Mouse (Mus musculus) MEL (cell line): ENCODE data around the gene Sgsm1. TPM values are rescaled to one million over a fixed set of nuclear protein-coding genes. Genes with fewer than 3 reads are reported as not detected.

Experiments used
- DNase-seq: peaks from one replicate; pipeline ENCODE4 v3.0.0; 2011; ENCODE audit warnings: low read depth, low spot score
- H3K27ac ChIP-seq: 2 replicates; pipeline ENCODE4 v1.5.1; 2012; ENCODE audit warnings: low read depth, mild to moderate bottlenecking, control low read depth, low read length, moderate library complexity; ENCODE audit not compliant: control insufficient read depth
- H3K27me3 ChIP-seq, 2 experiments: fragments of 150-350 bp in 1 of 2; sonication (generic) in 1 of 2; 2 replicates each; pipeline ENCODE4 v1.6.1; 2012; ENCODE audit warnings: low read length in 2 of 2, mild to moderate bottlenecking in 2 of 2, improper control_type of control experiment in 1 of 2, moderate library complexity in 1 of 2; ENCODE audit not compliant: insufficient read depth in 2 of 2, control insufficient read depth in 1 of 2
- H3K36me3 ChIP-seq, 2 experiments: 2 replicates each; pipeline ENCODE4 v1.6.1; 2012 to 2014; ENCODE audit warnings: low read length in 2 of 2, improper control_type of control experiment in 1 of 2, inconsistent platforms in 1 of 2, mild to moderate bottlenecking in 1 of 2; ENCODE audit not compliant: insufficient read depth in 2 of 2, control insufficient read depth in 1 of 2
- H3K4me1 ChIP-seq, 2 experiments: fragments of 150-350 bp in 1 of 2; sonication (generic) in 1 of 2; 2 replicates each; pipeline ENCODE4 v1.6.1; 2012; ENCODE audit warnings: low read length in 2 of 2, improper control_type of control experiment in 1 of 2, mild to moderate bottlenecking in 1 of 2; ENCODE audit not compliant: insufficient read depth in 2 of 2, control insufficient read depth in 1 of 2
- H3K4me3 ChIP-seq, 2 experiments: fragments of 150-350 bp in 1 of 2; sonication (generic) in 1 of 2; 2 replicates each; pipeline ENCODE4 v1.5.1; 2012; ENCODE audit warnings: low read depth in 2 of 2, low read length in 2 of 2, mild to moderate bottlenecking in 2 of 2, moderate library complexity in 2 of 2, control low read depth in 1 of 2, improper control_type of control experiment in 1 of 2; ENCODE audit not compliant: control insufficient read depth in 1 of 2, insufficient read depth in 1 of 2
- H3K79me2 ChIP-seq: 2 replicates; pipeline ENCODE4 v1.6.1; 2012; ENCODE audit warnings: mild to moderate bottlenecking, low read length, moderate library complexity; ENCODE audit not compliant: control insufficient read depth, poor library complexity, insufficient read depth
- H3K9ac ChIP-seq: 2 replicates; pipeline ENCODE4 v1.6.1; 2012; ENCODE audit warnings: low read depth, mild to moderate bottlenecking, control low read depth, low read length, moderate library complexity; ENCODE audit not compliant: control insufficient read depth, poor library complexity, severe bottlenecking
- H3K9me3 ChIP-seq: fragments of 150-350 bp; sonication (generic); replicated peaks from 2 replicates; pipeline ENCODE4 v1.6.1; 2012; ENCODE audit warnings: mild to moderate bottlenecking, low read length, improper control_type of control experiment, moderate library complexity; ENCODE audit not compliant: insufficient read depth
- BHLHE40 ChIP-seq: IDR thresholded peaks from 2 replicates; pipeline ENCODE4 v1.6.1; 2012; ENCODE audit warnings: low read depth, mild to moderate bottlenecking, inconsistent platforms, low read length, improper control_type of control experiment, borderline replicate concordance
- CHD2 ChIP-seq: IDR thresholded peaks from 2 replicates; pipeline ENCODE4 v1.6.1; 2011; ENCODE audit warnings: low read length, improper control_type of control experiment
- E2F4 ChIP-seq: IDR thresholded peaks from 2 replicates; pipeline ENCODE4 v1.6.1; 2011; ENCODE audit warnings: low read depth, low read length, improper control_type of control experiment, borderline replicate concordance
- ETS1 ChIP-seq: IDR thresholded peaks from 2 replicates; pipeline ENCODE4 v1.6.1; 2012; ENCODE audit warnings: low read depth, mild to moderate bottlenecking, inconsistent platforms, low read length, improper control_type of control experiment, moderate library complexity
- GATA1 ChIP-seq: IDR thresholded peaks from 2 replicates; pipeline ENCODE4 v1.6.1; 2011; ENCODE audit warnings: low read depth, low read length, improper control_type of control experiment
- JUND ChIP-seq: IDR thresholded peaks from 2 replicates; pipeline ENCODE4 v1.6.1; 2011; ENCODE audit warnings: low read depth, mild to moderate bottlenecking, improper control_type of control experiment, low read length
- KAT2A ChIP-seq: conservative IDR thresholded peaks from 2 replicates; pipeline ENCODE4 v1.6.1; 2012; ENCODE audit warnings: low read depth, low read length, improper control_type of control experiment, inconsistent platforms
- MAX ChIP-seq: IDR thresholded peaks from 2 replicates; pipeline ENCODE4 v1.6.1; 2011; ENCODE audit warnings: low read length, improper control_type of control experiment
- MEF2A ChIP-seq: IDR thresholded peaks from 2 replicates; pipeline ENCODE4 v1.6.1; 2014; ENCODE audit warnings: low read depth, mild to moderate bottlenecking, inconsistent platforms, low read length, improper control_type of control experiment; ENCODE audit not compliant: poor library complexity, insufficient replicate concordance, severe bottlenecking; ENCODE audit errors: extremely low read depth
- MYB ChIP-seq: IDR thresholded peaks from 2 replicates; pipeline ENCODE4 v1.6.1; 2011; ENCODE audit warnings: mild to moderate bottlenecking, low read depth, low read length, improper control_type of control experiment
- NRF1 ChIP-seq: IDR thresholded peaks from 2 replicates; pipeline ENCODE4 v1.6.1; 2014; ENCODE audit warnings: low read depth, mild to moderate bottlenecking, inconsistent platforms, low read length, improper control_type of control experiment, moderate library complexity; ENCODE audit not compliant: poor library complexity, insufficient read depth, severe bottlenecking
- POLR2A ChIP-seq, 2 experiments: IDR thresholded peaks; 2 replicates each; pipeline ENCODE4 v1.6.1; 2011 to 2012; ENCODE audit warnings: low read length in 2 of 2, mild to moderate bottlenecking in 2 of 2, control low read depth in 1 of 2, improper control_type of control experiment in 1 of 2, low read depth in 1 of 2, moderate library complexity in 1 of 2; ENCODE audit not compliant: control insufficient read depth in 1 of 2, insufficient read depth in 1 of 2, poor library complexity in 1 of 2
- POLR2AphosphoS2 ChIP-seq: IDR thresholded peaks from 2 replicates; pipeline ENCODE4 v1.6.1; 2011; ENCODE audit warnings: low read length, improper control_type of control experiment
- RCOR1 ChIP-seq: IDR thresholded peaks from 2 replicates; pipeline ENCODE4 v1.6.1; 2012; ENCODE audit warnings: low read depth, mild to moderate bottlenecking, inconsistent platforms, low read length, improper control_type of control experiment
- TAL1 ChIP-seq: IDR thresholded peaks from 2 replicates; pipeline ENCODE4 v1.6.1; 2012; ENCODE audit warnings: mild to moderate bottlenecking, inconsistent platforms, low read length, moderate library complexity, mixed read lengths
- TBP ChIP-seq: IDR thresholded peaks from 2 replicates; pipeline ENCODE4 v1.8.0; 2011; ENCODE audit warnings: low read depth, low read length, improper control_type of control experiment
- TCF12 ChIP-seq: IDR thresholded peaks from 2 replicates; pipeline ENCODE4 v1.6.1; 2014; ENCODE audit warnings: low read depth, mild to moderate bottlenecking, inconsistent platforms, low read length, improper control_type of control experiment, moderate library complexity
- UBTF ChIP-seq: IDR thresholded peaks from 2 replicates; pipeline ENCODE4 v1.6.1; 2012; ENCODE audit warnings: low read depth, mild to moderate bottlenecking, inconsistent platforms, low read length, improper control_type of control experiment, moderate library complexity, borderline replicate concordance; ENCODE audit not compliant: insufficient read depth
- USF1 ChIP-seq: IDR thresholded peaks from 2 replicates; pipeline ENCODE4 v1.6.1; 2014; ENCODE audit warnings: low read depth, mild to moderate bottlenecking, inconsistent platforms, low read length, improper control_type of control experiment, moderate library complexity
- ZKSCAN1 ChIP-seq: IDR thresholded peaks from 2 replicates; pipeline ENCODE4 v1.6.1; 2012; ENCODE audit warnings: low read depth, mild to moderate bottlenecking, inconsistent platforms, low read length, improper control_type of control experiment, moderate library complexity
- ZMIZ1 ChIP-seq: IDR thresholded peaks from 2 replicates; pipeline ENCODE4 v1.6.1; 2012; ENCODE audit warnings: low read depth, mild to moderate bottlenecking, inconsistent platforms, low read length, improper control_type of control experiment, moderate library complexity
- ZNF384 ChIP-seq: IDR thresholded peaks from 2 replicates; pipeline ENCODE4 v1.6.1; 2012; ENCODE audit warnings: low read depth, mild to moderate bottlenecking, inconsistent platforms, low read length, improper control_type of control experiment
- polyA plus RNA-seq, 2 experiments: library from polyadenylated mRNA; stranded (reverse) in 1 of 2; unstranded in 1 of 2; fragments of >175 nt in 1 of 2; fragments of >200 nt in 1 of 2; gene quantifications; 2 replicates each; pipeline versions ENCODE4 v1.2.1 to v1.2.4; 2012; ENCODE audit warnings: low replicate concordance in 2 of 2, low read depth in 1 of 2; ENCODE audit not compliant: insufficient read length in 2 of 2, insufficient read depth in 1 of 2, missing spikeins in 1 of 2
- total RNA-seq: library from RNA; depleted of rRNA; stranded (reverse); fragments of 300-350 nt; gene quantifications from 2 replicates; pipeline ENCODE4 v1.2.3, GENCODE M21; 2012

Sgsm1 gene
- total and polyA plus RNA-seq, 3 experiments: not detected

DNA sequence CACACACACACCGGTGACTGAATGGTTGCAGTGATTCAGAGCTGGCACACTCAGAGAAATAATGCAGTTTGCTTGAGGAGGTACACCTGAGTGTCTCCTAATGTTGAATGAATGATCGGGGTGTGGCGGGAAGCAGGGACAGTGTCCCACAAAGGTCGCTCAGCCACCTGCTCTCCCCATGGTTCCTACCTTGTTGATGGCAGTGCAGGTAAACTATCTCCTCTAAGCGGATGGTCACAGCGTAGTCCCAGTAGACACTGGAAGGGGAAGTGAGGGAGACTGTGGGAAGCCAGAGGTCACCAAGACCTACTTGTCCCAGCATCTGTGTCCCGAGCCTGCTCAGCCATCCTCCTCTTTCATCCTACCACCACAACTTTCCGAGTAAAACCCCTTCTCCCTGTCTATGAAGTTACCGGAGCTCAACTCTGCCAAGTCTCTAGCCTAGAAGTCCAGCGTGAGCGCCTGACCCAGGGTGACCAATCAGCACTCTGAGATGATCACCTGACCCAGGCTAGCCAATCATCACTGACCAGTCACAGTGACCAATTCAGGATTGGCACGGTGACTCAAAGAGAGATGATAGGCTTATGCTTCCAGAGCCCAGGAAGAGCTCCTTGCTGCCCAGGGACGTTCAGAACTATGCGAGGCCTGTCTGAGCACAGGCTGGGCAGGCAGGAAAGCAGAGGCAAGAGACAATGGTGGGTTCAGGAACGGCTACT lies 30.3 kb downstream of the Sgsm1 start:
- no peak for DNase-seq
- H3K4me3 ChIP-seq: no peak overlapping the region
- TF ChIP-seq POLR2A (IDR thresholded peaks at IDR 0.05; ENCODE audit: control insufficient read depth in 1 of 2, insufficient read depth in 1 of 2, low read depth in 1 of 2, low read length in 2 of 2, poor library complexity in 1 of 2) (no peak), NRF1 (no peak), ZMIZ1 (no peak), BHLHE40 (no peak), MYB (no peak), ZNF384 (no peak), KAT2A (no peak), POLR2AphosphoS2 (no peak), MAX (no peak), CHD2 (no peak), UBTF (no peak), TAL1 (no peak), RCOR1 (no peak), USF1 (no peak), JUND (no peak), GATA1 (no peak), ETS1 (no peak), ZKSCAN1 (no peak), MEF2A (no peak)
- TF ChIP-seq, all 39 proteins: peak for 0
- Histone ChIP-seq H3K79me2 (no peaks in the 10 kb centered on the region), H3K36me3 (no peaks in the 10 kb centered on the region), H3K9ac (no peak overlapping the region), H3K4me1 (no peaks in the 10 kb centered on the region), H3K27me3 (no peaks in the 10 kb centered on the region), H3K27ac (no peak overlapping the region), H3K9me3 (no peaks in the 10 kb centered on the region)

DNA sequence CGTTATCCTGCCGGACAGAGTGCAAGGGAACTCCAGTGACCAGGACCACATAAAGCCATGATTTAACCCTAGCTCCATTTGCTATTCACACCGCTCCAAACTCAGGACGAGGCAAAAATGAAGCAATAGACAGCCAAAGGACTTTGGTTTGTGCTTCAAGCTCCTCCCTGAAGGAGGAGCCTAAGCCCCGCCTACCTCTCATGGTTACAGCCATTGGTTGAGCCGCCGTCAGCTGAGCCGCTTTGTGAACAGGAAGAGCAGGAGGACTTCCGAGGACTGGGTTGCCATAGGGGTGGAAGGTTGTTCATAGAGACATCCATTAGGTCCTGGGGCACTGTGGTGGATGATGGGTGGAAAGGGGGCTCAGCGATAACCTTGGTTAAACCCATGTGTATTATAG lies 34.7 kb downstream of the Sgsm1 start:
- H3K4me1 ChIP-seq: no peaks in the 10 kb centered on the region
- no peaks in the 10 kb centered on the region for H3K27me3 ChIP-seq
- H3K27ac ChIP-seq: no peak overlapping the region
- no peak overlapping the region for H3K4me3 ChIP-seq
- no peaks in the 10 kb centered on the region for H3K9me3 ChIP-seq
- no peak for TF ChIP-seq TBP
- no peak for TF ChIP-seq E2F4
- no peak for TF ChIP-seq CHD2
- no peak for TF ChIP-seq TCF12
- TF ChIP-seq UBTF: no peak
- no peak for TF ChIP-seq POLR2AphosphoS2
- H3K79me2 ChIP-seq: no peaks in the 10 kb centered on the region
- no peak for DNase-seq
- H3K36me3 ChIP-seq: no peaks in the 10 kb centered on the region
- H3K9ac ChIP-seq: no peak overlapping the region
